Mouse (Mus musculus) midbrain, embryonic 13.5 days (tissue): ENCODE measurements around the gene Shroom1. TPM values are rescaled to one million over a fixed set of nuclear protein-coding genes. Genes with fewer than 3 reads are reported as not detected.

Source experiments
- ATAC-seq: fragments of 200-750 bp; cut with Nextera tagmentation; 2 replicates; pipeline ENCODE4 v1.8.0; 2017; ENCODE audit warnings: mild to moderate bottlenecking, moderate TSS enrichment, moderate library complexity
- H3K27ac ChIP-seq: fragments of 300-500 bp; sonication (generic); 2 replicates; pipeline ENCODE4 v1.5.1; 2015; ENCODE audit warnings: inconsistent platforms, mild to moderate bottlenecking, moderate library complexity
- H3K27me3 ChIP-seq: fragments of 300-500 bp; sonication (generic); 2 replicates; pipeline ENCODE4 v1.6.1; 2015; ENCODE audit warnings: mild to moderate bottlenecking, inconsistent platforms
- H3K36me3 ChIP-seq: fragments of 300-500 bp; sonication (generic); 2 replicates; pipeline ENCODE4 v1.6.1; 2015; ENCODE audit warnings: mild to moderate bottlenecking, inconsistent platforms
- H3K4me1 ChIP-seq: fragments of 300-500 bp; sonication (generic); replicated peaks from 2 replicates; pipeline ENCODE4 v1.6.1; 2015; ENCODE audit warnings: inconsistent platforms
- H3K4me2 ChIP-seq: fragments of 300-500 bp; sonication (generic); replicated peaks from 2 replicates; pipeline ENCODE4 v1.6.1; 2015; ENCODE audit warnings: moderate library complexity, mild to moderate bottlenecking, inconsistent platforms
- H3K4me3 ChIP-seq: fragments of 300-500 bp; sonication (generic); replicated peaks from 2 replicates; pipeline ENCODE4 v1.5.1; 2015; ENCODE audit warnings: mild to moderate bottlenecking, inconsistent platforms
- H3K9ac ChIP-seq: fragments of 300-500 bp; sonication (generic); replicated peaks from 2 replicates; pipeline ENCODE4 v1.6.1; 2015; ENCODE audit warnings: mild to moderate bottlenecking, inconsistent platforms
- H3K9me3 ChIP-seq: fragments of 300-500 bp; sonication (generic); 2 replicates; pipeline ENCODE4 v1.6.1; 2016; ENCODE audit warnings: mild to moderate bottlenecking, inconsistent platforms
- WGBS: fragments of 180-500 bp; shearing (Covaris S2); methylation state at CpG from one replicate; pipeline ENCODE4 v1.1.7; 2015; 5-methylcytosine and 5-hydroxymethylcytosine counted together
- polyA plus RNA-seq: library from polyadenylated mRNA; unstranded; fragments of >200 nt; fragmentation: Nextera tagmentation; extraction: Ambion mirVana; gene quantifications from 2 replicates; pipeline ENCODE4 v1.2.1, GENCODE M21; 2015

Shroom1 gene
- polyA plus RNA-seq, 1 experiment from 2014 or later: 2.2 TPM

DNA sequence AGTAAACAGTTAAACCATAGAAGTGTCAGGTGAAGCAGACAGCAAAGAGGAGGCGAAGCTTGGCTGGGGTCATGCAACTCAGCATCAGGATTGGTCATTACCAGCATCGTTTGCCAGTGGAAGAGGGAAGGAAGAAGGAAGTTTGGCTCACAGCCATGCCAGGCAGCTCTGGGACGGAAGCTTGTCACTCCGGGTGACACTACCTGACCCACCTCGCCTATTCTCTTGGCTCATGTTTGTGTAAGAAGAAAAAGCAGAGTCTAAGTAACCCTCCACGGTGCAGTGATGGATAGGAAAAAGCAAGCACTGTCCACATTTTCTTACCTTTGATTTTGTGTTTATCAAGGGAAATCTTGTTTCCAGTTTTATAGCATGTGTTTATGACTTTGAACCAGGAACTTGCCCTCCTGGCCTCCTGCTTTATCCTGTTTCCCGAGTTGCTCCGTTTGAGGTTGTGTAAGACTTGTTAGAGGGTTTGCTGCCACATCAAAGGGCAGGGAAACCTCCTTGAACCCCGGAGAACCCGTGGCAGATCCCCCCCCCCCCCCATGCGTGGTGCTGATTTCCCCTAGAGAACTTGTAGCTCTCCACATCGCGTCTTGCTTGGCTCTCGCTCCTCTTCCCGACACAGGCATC, 6.8 kb upstream of the Shroom1 start:
- ATAC-seq: no peak

DNA sequence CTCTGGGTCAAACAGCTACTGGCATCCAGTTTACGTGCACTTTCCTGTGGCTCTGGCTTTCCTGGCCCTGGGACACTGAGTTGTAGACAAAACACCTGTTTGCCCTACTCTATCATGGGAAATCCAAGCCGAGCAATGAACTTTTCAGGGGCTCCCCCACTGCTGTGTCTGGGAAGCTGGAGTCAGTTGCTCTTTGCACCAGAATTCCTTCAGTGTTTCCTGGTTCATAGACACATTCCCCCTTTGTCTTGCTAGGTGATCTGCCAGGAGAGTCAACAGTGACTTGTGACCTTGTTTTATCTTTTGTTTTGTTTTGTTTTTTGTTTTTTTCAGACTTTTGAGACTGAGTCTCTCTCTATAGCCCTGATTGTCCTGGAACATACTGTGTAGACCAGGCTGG, 5.6 kb upstream of the Shroom1 start:
- no peaks in the 10 kb centered on the region for H3K4me1 ChIP-seq
- no peaks in the 10 kb centered on the region for H3K9me3 ChIP-seq
- ATAC-seq: no peak
- H3K36me3 ChIP-seq: no peaks in the 10 kb centered on the region
- H3K4me2 ChIP-seq: no peak overlapping the region
- 79% methylated on average over 2 of the region's 2 CpGs for WGBS
- H3K9ac ChIP-seq: no peak overlapping the region
- peaks cover 14% of the 10 kb centered on the region for H3K27me3 ChIP-seq
- no peak overlapping the region for H3K27ac ChIP-seq
- no peak overlapping the region for H3K4me3 ChIP-seq

More for the DNA sequence above, 6.8 kb upstream of the Shroom1 start:
- Histone ChIP-seq H3K4me1 (no peaks in the 10 kb centered on the region), H3K4me2 (no peak overlapping the region), H3K9me3 (no peaks in the 10 kb centered on the region), H3K27me3 (peaks cover 4% of the 10 kb centered on the region), H3K4me3 (no peak overlapping the region), H3K9ac (no peak overlapping the region), H3K27ac (no peak overlapping the region), H3K36me3 (no peaks in the 10 kb centered on the region)
- WGBS: 68% methylated on average over 15 of the region's 15 CpGs

DNA sequence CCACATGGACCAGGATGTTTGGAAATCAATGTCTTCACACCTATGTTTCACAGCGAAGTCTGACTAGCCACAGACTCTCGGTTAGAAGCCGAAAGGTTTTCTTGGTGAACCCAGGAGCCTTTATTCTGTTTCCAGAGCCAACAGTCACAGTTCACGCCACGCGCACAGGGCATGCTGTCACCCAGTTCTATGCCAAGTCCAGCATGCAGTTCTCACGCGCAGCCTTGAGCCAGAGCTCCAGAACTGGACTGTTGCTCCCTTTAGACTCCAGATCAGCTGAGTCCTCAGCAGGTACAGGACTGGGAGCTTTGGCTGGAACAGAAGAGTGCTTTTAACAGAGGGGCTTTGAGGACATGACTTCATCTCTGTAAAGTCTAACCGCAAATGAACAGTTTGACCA, 4.6 kb upstream of the Shroom1 start:
- no peak for ATAC-seq
- H3K36me3 ChIP-seq: no peaks in the 10 kb centered on the region
- H3K27me3 ChIP-seq: peaks cover 24% of the 10 kb centered on the region
- H3K4me1 ChIP-seq: peaks cover 10% of the 10 kb centered on the region
- H3K9ac ChIP-seq: no peak overlapping the region
- no peak overlapping the region for H3K27ac ChIP-seq
- H3K9me3 ChIP-seq: no peaks in the 10 kb centered on the region
- no peak overlapping the region for H3K4me2 ChIP-seq
- 95% methylated on average over 9 of the region's 9 CpGs for WGBS
- H3K4me3 ChIP-seq: no peak overlapping the region

DNA sequence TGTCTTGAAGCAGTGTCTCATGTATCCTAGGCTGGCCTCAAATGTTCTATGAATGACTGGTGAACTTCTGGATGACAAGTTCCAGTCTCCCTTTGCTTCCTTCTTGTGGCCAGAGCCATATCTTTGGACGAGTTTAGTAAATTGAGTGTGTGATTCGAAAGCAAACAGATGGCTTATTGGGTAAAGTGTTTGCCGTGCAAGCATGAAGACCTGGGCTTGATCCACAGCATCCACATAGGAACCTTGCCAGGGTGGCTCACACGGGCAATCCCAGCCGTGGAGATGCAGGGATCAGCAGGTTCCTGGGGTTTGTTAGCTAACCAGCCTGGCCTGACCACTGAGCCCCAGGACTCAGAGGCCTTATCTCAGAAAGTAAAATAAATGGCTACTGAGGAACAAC, 4.0 kb upstream of the Shroom1 start:
- Histone ChIP-seq H3K27ac (no peak overlapping the region), H3K4me3 (no peak overlapping the region), H3K27me3 (peaks cover 31% of the 10 kb centered on the region), H3K36me3 (no peaks in the 10 kb centered on the region), H3K9me3 (no peaks in the 10 kb centered on the region), H3K4me1 (peaks cover 11% of the 10 kb centered on the region), H3K4me2 (no peak overlapping the region), H3K9ac (no peak overlapping the region)
- ATAC-seq: no peak
- 88% methylated on average over 5 of the region's 5 CpGs for WGBS

DNA sequence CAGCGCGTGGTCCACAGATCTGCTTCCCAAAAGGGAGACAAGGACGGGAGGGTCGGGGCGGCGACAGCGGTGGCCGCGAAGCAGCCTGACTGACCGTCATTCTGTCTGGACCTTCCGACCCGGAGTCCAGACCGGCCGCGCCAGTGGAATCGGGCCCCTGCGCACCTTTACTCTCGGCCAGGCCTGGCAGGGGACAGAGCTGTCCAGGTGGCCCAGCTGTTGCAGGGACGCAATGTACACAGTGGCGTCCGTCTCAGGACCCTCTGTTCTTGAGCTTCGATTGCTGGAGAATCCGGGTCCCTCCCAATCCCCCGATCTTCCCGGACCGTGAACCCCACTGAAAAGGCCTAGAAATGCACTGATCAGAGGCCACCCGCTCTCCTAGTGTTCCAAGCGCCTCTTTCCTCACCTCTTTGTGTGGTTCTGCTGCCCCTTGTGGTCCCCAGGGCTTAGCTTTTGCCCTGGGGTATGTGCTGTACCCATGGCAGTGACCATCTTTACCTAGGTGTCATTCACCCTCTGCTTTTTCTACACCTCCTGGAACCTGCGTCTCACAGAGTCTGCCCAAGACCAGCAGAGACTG, 458 bp downstream of the Shroom1 start:
- Histone ChIP-seq H3K9me3 (no peaks in the 10 kb centered on the region), H3K9ac (peak overlapping the region; percentile 63), H3K27me3 (peaks cover 72% of the 10 kb centered on the region), H3K4me3 (peak overlapping the region; percentile 46), H3K4me1 (peaks cover 11% of the 10 kb centered on the region), H3K36me3 (no peaks in the 10 kb centered on the region), H3K4me2 (peak overlapping the region; percentile 80), H3K27ac (no peak overlapping the region)
- WGBS: 3% methylated on average over 29 of the region's 29 CpGs
- ATAC-seq: peak; percentile 72; the same call in 1 of the 2 replicates

DNA sequence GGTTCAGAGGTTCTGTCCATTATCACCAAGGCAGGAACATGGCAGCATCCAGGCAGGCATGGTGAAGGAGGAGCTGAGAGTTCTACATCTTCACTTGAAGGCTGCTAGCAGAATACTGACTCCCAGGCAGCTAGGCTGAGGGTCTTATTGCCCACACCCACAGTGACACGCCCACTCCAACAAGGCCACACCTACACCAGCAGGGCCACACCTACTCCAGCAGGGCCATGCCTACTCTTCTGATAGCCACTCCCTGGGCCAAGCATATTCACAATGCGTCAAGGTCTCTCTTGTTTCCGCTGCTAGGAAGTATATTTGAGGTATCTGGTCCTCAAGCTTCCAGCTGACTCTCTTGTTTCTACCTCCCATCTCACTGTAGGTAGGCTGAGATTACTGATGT, 2.0 kb downstream of the Shroom1 start:
- Histone ChIP-seq H3K9me3 (no peaks in the 10 kb centered on the region), H3K36me3 (no peaks in the 10 kb centered on the region), H3K9ac (no peak overlapping the region), H3K4me2 (no peak overlapping the region), H3K4me1 (peaks cover 21% of the 10 kb centered on the region), H3K27ac (no peak overlapping the region), H3K27me3 (peaks cover 88% of the 10 kb centered on the region), H3K4me3 (no peak overlapping the region)
- no peak for ATAC-seq
- WGBS: 64% methylated on average over 3 of the region's 3 CpGs

DNA sequence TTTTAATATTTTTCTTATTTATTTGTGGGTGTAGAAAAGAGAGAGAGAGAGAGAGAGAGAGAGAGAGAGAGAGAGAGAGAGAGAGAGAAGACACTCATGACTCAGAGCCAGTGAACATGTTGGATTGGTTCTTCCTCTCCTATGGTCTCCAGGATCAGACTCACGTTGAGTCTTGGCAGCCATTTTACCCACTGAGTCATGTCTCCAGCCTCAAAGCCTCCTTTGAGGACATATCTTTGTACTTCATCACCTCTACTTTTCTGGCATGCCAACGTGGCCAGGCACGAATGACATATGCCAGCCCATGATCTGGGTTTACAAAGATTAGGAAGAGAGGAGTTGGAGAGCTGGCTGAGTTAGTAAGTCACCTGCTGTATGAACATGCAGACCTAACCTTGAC, 3.2 kb downstream of the Shroom1 start:
- no peak for ATAC-seq
- Histone ChIP-seq H3K9me3 (no peaks in the 10 kb centered on the region), H3K27ac (no peak overlapping the region), H3K4me3 (no peak overlapping the region), H3K36me3 (no peaks in the 10 kb centered on the region), H3K4me2 (no peak overlapping the region), H3K27me3 (peaks cover 96% of the 10 kb centered on the region), H3K4me1 (peaks cover 23% of the 10 kb centered on the region), H3K9ac (no peak overlapping the region)
- WGBS: 84% methylated on average over 3 of the region's 3 CpGs

DNA sequence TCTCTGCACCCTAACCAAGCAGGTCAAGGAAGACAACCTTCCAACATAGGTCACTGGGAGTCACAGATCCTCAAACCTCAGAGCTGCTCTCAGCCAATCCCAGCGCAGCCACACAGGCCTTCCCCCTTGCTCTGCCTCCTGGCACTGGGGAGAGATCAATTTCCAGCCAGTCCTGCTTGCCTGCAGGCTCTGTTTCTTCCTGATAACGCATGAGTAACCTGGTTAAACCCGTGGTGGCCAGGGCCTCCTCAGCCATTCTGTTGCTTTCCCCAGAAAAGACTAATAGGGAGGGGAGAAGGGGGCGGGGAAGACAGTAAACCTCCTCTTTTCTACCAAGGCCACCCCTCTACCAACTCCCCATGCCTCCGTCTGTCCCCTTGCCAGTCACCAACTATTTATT, 4.7 kb downstream of the Shroom1 start:
- H3K9ac ChIP-seq: no peak overlapping the region
- ATAC-seq: no peak
- 19% methylated on average over 5 of the region's 5 CpGs for WGBS
- no peak overlapping the region for H3K27ac ChIP-seq
- no peaks in the 10 kb centered on the region for H3K36me3 ChIP-seq
- no peaks in the 10 kb centered on the region for H3K9me3 ChIP-seq
- peaks cover 97% of the 10 kb centered on the region for H3K27me3 ChIP-seq
- H3K4me1 ChIP-seq: peaks cover 25% of the 10 kb centered on the region
- H3K4me2 ChIP-seq: no peak overlapping the region
- no peak overlapping the region for H3K4me3 ChIP-seq

DNA sequence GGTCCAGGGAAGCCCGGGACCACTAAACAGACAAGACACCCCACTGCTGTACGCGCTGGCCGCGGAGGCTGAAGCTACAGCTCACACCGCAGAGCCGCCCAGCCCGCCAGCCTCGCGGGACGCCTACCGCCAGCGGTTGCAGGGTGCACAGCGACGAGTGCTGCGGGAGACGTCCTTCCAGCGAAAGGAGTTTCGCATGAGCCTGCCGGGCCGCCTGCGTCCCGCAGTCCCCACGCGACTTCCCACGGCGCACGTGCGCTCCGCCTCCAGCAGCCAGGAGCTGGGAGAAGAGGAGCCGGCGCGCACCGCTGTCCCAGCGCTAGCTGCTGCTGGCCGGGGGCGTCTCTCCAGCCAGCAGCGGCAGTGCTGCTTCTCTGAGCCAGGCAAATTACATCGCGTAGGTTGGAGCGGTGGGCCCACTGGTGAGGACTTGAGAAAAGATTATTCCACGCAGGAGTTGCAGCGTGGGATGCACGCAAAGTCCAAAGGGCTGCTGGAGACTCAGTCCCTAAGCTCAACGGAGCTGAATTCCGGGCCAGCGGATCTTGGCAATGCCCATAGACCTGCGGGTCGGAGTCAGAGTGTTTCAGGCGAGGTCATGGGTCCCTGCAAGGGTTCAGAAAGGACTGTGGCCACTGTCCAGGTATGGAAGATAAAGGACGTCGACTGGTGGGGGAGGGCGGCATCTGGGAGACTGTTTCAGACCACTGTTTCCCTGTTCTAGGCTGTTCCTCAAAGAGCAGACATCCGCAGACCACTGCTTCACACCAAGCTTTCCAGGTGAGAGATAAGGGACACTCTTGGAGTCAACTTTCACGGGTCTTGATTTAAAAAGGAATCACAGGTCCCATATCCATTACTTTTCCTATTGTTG, 6.8 kb downstream of the Shroom1 start:
- Histone ChIP-seq H3K4me1 (peaks cover 20% of the 10 kb centered on the region), H3K36me3 (no peaks in the 10 kb centered on the region), H3K9me3 (no peaks in the 10 kb centered on the region), H3K4me3 (peak overlapping the region; percentile 42), H3K9ac (peak overlapping the region; percentile 56), H3K27me3 (peaks cover 96% of the 10 kb centered on the region), H3K27ac (no peak overlapping the region), H3K4me2 (peak overlapping the region; percentile 72)
- peak; percentile 27; the same call in 1 of the 2 replicates for ATAC-seq
- WGBS: 6% methylated on average over 55 of the region's 55 CpGs

DNA sequence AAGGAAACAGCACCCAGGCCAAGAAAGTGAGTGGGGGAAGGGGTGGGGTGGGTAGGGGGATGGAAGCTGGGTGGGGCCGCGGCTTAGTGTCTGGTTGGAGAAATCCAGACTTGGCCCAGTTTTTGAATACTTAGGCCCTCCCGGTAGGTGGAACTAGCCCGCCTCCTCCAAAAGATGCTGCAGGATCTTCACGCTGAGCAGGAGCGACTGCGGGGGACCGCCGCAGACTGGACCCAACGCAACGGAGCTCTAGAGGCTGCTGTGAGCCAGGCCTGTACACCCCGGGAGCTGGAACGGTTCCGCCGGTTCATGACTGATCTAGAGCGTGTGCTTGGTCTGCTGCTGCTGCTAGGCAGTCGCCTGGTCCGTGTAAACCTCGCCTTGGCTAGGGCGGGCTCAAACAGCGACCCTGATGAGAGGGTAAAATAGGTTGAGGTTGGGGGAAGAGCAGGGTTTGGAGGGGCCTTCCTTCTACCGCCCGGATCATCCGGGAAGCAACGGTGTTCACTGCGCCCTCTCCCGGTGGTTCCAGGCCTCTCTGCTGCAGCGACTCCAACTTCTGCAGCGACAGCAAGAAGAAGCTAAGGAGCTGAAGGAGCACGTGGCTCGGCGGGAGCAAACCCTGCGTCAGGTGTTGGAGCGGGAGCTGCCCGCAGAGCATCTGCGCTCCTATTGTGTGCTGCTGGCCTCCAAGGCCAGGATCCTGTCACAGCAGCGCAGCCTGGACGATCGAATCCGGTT, 9.4 kb downstream of the Shroom1 start:
- WGBS: 5% methylated on average over 40 of the region's 40 CpGs
- Histone ChIP-seq H3K36me3 (no peaks in the 10 kb centered on the region), H3K9ac (no peak overlapping the region; the same call in 1 of the 2 replicates), H3K27me3 (peaks cover 87% of the 10 kb centered on the region), H3K9me3 (no peaks in the 10 kb centered on the region), H3K4me1 (peaks cover 36% of the 10 kb centered on the region), H3K4me2 (peak overlapping the region; percentile 53), H3K27ac (no peak overlapping the region), H3K4me3 (peak overlapping the region; percentile 22)
- ATAC-seq: peak; percentile 49

DNA sequence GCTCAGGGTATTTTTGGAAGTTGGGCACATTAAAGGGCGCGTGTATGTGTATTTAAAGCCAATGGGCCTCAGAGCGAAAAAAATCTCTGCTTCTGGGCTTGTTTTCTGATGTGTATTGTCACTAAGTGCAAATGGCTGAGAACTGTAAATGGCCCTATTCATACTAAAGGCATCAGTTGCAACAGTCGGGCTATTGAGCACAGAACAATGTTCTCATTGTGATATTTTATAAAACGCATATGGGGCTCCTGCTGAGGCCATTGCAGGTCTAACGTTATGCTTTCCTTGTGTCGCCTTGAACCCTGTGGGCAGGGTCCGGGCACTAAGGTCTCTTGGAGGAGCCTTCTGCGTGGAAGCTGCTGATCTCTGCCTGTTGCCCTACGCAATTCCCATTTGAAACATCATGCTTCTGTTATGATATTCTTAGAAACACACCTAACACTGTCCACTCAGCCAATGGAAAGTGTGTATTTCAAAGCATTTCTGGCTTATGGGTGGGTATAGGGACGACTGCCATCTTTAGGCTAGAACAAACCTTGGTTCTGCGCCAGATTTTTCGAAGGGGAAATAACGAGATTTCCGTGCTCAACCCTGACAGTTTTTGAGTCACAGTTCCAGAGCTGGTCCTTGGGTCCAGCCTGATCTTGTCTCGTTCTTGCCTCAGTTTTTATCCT, 12.4 kb downstream of the Shroom1 start:
- no peaks in the 10 kb centered on the region for H3K36me3 ChIP-seq
- 0 out of 2 replicates have a peak overlapping the region, but pooled peaks have one; percentile 22 for H3K4me3 ChIP-seq
- peaks cover 83% of the 10 kb centered on the region for H3K27me3 ChIP-seq
- H3K27ac ChIP-seq: no peak overlapping the region
- H3K9me3 ChIP-seq: no peaks in the 10 kb centered on the region
- ATAC-seq: no peak
- peak overlapping the region; percentile 54 for H3K4me2 ChIP-seq
- 40% methylated on average over 16 of the region's 16 CpGs for WGBS
- no peak overlapping the region for H3K9ac ChIP-seq
- peaks cover 25% of the 10 kb centered on the region for H3K4me1 ChIP-seq
